Mouse (Mus musculus) frontal cortex, postnatal 10 days (tissue): ENCODE measurements around the gene Rgs17.
"Not testable (repeated sequence)": the region's sequence is repeated elsewhere in the genome, so short reads cannot be mapped to it uniquely, and the experiment has no call there.

Source experiments
- DNase-seq, 2 experiments: peaks; one replicate each; pipeline ENCODE4 v3.0.0; 2022; ENCODE audit warnings: low spot score in 2 of 2, mixed read lengths in 1 of 2

The Rgs17 gene

DNA sequence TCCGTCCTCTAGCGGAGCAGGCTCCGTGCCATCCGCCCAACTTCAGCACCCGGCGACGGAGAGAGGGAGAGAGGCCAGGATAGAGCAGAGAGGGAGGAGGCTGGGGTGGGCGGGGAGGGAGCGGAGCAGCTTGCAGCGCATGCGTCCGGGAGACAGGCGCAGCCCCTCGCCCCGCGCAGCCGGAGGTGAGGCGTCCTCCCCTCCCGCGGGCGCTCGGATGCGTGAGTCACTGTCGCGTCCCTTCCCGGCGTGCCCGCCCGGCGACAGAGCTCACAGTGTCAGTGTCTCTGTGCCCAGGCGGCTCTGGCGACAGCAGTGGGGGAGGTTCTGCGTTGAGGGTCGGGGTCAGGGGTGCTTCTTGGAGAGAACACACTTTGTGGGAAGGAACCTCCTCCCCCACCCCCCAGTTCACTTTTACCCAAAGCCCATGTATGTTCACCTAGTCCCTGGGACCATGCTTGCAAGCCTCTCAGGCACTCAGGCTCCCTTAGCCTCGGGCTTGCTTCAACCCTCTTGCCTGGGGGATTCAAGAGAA lies at the start of gene Rgs17:
Gene Rgs17, minus strand, starts transcription at position 107 of the 535 bp plus-strand sequence.
- peak; percentile 63 to 74 for DNase-seq

DNA sequence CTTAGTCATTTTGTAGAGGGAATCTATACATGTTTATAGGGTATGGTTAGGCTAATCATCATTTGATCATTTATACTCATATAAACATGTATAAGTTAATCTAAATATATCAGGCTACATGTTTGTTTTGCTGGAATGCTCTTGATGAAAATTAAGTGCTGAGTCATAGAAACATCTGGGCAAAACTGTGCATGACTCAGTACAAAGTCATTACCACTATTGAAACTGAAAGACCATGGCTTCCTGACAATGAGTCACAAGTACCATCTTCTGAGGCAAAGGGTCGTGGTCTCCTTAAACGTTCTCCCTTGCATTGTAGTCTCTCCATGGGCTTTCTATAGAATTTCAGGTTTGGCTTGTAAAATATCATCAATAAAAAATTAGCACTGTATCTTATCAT lies 45.5 kb upstream of the Rgs17 start:
- DNase-seq = no peak

DNA sequence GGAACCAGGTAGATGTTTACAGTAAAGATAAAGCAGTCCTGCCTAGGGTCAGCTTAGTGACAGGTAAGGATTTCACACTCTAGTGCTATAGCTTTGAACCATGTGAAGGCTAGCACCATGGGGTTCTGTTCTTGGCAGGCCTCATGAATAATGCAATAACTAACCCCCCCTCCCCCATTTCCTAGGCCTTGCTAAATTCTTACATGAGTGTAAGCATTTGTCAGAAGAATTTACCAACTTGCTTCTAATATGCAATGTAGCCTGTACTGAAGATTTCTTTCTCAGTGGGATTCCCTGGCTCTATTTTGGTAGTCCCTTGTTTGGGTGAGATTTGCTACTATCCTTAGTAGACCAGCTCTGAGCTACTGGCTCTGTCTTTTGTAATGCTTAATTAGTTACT lies 31.6 kb upstream of the Rgs17 start:
- not testable (repeated sequence) for DNase-seq

DNA sequence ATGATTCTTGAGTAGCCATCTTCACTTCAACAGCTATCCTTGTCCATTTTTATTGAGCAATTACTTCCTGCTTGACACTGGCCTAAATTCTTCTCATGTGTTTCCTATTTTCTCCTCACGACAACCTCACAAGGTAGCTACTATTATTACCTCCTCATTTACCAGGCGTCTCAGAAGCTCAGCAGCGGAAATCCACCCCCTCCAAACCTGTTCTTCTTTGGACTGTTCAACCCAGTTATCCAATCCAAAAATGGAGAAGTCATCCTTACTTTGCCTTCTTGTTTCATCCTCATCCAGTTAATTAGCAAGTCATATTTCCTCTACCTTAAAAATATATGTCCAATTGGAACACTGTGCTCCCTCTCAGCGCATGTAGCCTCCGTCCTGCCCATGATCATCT lies 2.1 kb upstream of the Rgs17 start:
- DNase-seq = no peak

DNA sequence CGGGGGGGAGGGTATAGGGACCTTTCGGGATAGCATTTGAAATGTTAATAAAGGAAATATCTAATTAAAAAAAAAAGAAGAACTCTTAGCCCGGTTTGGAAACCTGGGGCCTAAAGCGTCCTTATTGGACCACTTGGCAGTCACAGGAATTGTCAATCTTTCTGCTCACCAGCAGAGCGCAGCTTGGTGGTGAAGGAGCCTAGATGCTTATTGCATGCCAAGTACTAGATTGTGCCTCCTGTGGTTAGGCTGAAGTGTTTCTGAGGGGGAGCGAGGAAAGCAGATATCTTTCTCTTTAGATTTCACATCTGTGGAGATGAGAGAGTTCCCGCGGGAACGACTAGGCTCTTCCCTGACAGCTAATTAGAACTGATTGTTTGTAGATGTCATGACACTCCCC lies 896 bp upstream of the Rgs17 start:
- peak; percentile 10 to 22 for DNase-seq

DNA sequence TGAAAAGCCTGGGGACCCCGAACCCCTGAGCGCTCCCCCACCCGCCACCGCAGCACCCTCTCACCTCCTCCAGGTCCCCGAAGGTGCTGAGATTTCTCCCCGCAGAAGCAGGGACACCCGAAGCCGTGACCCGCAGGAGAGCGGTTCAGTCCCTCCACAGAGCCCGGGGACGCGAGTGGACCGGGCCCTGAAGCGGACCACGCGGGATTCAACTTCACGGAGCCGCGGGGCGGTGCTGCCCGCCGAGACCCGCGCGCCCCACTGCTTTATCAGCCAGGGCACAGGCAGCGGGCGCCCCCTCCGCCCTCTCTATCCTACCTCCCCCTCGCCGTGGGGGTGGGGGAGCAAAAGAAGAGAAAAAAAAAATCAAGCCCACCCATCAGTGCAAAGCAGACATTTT lies 429 bp downstream of the Rgs17 start:
- peak in 1 of 2 experiments; percentile 22 for DNase-seq

DNA sequence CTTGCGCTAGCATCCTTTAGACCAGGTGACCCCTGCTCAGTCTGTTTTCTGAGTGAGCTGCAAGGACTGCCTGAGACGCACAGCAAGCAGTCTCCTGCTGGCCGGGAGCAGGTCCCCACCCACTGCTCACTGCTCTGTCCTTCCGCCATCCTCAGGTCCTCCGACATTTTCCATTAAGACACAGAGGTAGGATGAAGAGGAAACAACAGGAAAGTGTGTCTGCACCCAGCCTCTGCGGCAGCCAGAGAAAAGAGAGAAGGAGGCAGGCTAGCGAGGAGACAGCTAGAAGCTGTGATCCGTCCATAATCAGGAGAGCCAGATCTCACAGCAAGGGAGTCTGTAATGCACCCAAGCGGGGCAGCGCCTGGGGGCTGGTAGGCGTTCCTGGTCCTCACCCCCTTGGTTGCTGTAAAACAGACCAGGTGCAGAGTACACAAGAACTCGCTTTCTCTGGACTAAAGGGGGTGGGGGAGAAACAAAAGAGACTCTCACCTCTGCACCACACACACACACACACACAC lies 1.1 kb downstream of the Rgs17 start:
- DNase-seq = peak; percentile 13 to 15

DNA sequence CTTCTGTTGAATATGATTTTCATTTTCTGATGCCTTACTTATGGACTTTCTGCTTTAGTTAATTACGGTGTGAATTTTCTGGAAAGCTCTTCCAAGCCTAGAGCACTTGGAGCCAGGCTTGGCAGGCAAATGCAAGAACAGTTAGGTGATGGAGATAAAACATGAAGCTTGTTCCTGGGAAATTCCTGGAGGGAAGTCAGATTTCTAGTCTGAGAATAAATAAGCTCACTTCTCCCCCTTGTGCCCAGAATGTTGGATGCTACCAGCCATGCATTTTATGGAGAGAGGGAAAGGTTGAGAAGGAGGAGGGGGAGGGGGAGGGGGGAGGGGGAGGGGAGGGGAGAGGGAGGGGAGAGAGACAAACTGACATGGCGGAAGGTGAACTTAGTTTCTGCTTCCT lies 17.8 kb downstream of the Rgs17 start:
- no peak for DNase-seq

DNA sequence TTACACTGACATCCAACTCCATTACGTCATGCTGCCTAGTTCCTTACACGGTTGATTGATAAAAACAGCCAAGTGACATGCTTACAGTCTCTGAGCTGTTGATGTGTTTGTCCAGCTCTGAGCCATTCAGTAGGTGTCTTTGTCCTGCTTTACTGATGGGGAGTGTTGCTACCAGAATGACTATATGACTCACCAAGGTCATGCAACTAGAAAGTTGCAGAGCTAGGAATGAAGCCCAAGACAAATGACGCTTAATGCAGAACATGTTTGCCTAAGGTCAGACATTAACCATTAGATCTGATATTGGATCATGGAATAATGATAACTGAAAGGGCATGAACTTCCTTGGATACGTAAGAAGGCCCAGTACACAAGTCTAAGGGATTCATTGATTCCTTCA lies 20.4 kb downstream of the Rgs17 start:
- no peak for DNase-seq

DNA sequence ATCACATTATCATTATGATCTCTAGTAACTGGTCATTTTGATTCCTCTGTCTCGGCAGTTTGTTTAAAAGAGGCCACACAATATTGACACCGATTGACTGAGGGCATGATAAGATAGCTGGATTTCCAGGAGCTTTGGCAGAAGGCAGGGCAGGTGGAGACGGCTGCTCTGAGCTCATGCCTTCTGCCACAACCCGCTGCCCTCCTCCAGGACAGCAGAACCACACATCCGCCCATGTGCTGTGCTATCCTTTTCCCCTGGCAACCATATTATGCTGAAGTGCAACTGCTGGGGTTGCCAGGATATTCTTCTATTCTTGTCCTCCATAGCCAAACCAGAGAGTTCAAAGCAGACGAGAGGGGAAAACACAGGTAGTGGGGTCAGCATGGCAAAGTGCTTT lies 21.5 kb downstream of the Rgs17 start:
- no peak for DNase-seq

DNA sequence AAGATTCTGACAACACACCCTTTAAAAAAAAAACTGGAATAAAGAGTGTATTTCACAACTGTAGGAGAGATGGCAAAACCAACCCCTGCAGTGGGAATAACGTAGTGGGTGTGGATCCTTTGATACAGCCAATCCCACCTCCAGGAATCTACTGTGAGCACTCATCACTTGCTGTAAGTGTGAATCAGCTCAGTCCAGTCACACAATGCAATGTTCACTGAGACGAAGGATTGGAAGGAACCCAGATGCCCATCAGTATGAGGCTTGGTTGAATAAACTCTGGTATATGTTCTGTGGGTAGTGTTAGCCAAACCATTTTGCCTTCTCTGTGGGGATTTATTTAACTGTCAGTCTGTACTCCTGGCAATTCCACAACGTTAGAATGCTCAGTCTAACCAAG lies 45.1 kb downstream of the Rgs17 start:
- DNase-seq = no peak

DNA sequence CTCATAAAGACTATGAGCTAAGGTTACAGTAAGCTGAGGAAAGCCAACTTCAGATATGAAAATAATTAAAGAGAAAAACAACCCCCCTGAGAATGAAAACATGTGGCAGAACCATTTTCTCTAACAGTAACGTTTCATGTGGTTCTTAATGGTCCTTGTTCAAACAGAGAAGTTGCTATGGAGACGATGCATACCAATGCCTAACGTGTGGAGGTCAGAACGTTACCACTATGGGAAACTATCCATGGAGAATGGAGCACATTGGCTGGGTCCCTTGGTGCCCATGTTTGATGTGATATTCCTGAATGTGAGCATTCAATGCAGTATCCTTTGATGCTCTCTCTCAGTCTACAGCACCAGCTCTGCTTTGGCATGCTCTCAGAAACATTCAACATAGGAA lies 51.1 kb downstream of the Rgs17 start:
- DNase-seq = no peak

DNA sequence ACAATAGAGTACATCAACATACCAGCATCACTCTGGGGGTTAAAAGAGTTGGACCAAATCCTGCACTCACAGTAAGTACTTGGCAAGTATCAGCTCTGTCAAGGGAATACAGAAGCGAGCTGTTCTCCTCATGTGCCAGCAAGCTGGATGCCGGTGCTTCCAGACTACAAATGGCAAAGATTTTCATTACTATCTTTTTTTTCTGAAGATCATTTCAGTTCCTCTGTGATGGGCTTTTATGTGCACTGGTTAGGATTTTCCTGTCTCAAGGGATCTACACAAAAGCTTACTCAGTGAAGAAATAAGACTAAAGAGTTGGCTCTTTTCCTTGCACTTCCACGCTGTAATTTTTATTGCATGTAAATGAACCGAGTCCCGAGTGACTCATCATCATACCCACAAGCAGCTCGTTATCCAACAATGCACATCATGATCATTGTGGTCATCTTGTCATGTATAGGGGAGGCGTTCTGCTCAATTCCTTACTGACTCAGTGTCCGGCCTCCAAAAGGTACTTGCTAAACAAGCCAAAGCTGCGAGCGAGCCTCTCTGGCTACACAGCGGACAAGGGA lies 54.1 kb downstream of the Rgs17 start:
- peak in 1 of 2 experiments; percentile 12 for DNase-seq

DNA sequence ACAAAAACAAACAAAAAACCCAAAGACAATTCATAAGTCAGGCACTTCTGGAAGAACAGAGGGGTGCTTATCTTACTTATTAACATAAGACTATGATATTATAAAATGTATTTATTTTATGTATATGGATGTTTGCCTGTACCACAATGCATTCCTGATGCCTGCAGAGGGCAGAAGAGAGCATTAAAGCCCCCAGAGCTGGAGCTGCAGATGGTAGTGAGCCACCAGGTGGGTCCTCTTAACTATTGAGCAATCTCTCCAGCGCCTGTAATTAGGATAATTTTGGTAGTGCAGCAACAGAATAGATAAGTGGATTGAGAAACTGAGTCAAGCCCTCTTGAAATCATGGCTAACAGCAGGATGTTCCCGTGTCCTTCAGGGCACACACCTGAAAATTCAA lies 56.2 kb downstream of the Rgs17 start:
- no peak for DNase-seq

DNA sequence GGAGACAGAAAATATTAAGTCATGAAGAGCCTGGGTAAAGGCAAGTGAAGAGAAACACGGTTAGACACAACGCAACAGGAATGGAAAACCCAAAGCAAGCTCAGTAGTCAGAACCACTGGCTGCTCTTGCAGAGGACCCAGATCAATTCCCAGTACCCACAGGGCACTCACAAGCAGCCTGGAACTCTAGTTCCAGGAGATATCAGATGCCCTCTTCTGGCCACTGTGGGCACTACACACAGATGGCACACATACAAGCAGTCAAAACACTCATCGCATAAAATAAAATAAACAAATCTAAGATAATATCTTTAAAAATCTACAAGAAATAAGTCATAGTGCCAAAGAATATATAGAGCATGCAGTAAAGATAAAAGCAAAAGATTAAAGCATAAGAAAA lies 59.5 kb downstream of the Rgs17 start:
- no peak for DNase-seq

DNA sequence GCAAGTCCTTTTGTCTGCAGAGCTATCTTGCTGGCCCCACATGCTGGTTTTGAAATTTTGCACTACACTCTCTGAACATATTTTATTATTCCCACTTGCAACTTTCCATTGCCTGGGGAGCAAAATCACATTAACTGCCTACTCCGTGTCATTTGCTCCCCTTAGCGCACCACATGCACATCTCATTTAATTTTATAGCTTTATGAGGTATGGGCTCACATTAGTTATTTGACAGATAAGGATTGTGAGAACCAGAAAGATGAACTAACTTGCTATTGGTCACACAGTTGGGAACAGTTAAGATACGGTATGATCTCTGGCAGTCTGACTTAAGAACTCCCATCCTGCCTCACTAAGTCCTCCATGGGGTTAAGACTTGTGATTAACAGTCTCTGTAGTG lies 61.4 kb downstream of the Rgs17 start:
- no peak for DNase-seq

DNA sequence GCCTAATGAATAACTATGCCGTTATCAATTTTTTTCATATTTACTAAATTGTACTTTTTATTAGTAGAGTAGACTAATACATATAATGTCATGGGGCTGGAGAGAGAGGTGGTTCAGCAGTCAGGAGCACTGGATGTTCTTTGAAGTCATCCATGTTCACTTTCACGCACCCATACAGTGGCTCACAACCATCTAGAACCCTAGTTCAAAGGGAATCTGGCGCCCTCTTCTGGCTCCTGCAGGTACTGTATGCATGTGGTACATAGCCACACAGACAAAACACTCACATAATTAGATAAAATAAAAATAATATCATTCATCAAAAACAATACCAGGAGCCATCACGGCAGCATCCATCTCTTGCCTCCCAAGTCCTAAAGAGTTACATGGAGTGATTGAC lies 62.5 kb downstream of the Rgs17 start:
- DNase-seq = no peak

DNA sequence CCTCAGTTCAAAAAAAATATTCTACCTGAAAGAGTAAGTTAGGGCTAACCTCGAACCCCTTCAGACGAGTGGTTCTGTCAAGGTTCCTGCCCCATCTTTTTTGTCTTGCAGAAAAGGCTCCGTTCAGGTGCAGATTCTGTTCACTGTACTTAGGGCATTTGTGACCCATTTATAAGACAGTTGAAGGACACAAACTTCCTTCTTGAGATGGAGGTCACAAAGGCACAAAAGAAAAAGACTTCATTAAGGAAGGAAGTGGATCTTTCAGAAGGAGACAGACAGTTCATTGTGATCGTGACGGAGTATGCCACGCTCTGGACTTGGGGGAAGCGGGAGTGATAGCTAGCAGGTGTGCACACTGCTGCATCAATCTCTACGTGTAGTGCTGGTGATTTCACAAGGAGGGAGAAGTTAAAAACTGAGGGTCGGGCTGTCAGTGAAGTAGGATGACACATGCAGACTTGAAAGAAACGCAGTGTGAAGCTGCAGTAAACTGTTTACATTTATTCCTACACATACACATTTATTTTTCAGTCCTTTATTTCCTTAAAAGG lies 64.1 kb downstream of the Rgs17 start:
- no peak for DNase-seq

DNA sequence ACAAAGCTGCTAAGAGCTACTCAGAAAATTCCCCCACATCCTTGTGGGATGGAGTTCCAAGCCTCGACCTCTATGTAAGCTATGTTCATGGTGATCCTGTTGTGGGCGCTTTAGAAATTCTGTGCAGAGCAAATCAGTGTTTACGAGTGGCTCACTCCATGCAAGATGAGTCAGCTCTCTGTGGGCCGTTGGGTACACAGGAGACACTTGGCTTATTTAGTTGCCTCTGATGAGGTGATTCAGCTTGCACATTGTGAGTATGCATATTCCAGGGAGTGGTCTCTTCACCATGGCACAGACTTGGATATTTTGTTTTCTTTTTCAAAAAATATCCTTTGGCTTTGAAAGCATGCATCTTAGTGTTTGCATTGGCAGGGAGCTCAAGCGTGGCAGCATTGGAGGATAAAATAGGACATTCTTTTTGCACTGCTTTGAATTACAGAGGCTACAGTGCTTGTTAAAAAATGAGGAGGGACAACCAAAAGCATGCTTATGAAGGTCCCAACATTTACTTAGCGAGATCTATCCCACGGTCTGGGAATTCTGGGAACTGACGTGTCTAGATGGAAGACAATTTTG lies 68.8 kb downstream of the Rgs17 start:
- no peak for DNase-seq

DNA sequence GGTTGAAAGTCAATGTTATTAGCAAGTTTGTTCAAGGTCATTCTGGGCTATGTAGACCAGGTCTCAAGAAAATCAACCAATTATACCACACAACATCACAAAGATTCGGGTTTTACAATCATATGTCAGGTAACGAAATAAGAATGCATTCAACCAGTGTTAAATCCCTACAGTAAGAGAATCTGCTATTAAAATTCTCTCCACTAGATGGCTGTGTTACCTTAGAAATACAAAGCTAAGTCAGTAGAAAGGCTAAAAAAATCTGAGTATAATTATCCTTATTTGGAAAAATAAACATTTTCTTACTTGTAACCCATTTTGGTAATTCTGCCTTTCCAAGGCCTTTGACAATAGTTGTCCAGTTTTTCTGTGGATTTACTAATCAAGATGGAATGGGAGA lies 75.3 kb downstream of the Rgs17 start:
- no peak for DNase-seq

DNA sequence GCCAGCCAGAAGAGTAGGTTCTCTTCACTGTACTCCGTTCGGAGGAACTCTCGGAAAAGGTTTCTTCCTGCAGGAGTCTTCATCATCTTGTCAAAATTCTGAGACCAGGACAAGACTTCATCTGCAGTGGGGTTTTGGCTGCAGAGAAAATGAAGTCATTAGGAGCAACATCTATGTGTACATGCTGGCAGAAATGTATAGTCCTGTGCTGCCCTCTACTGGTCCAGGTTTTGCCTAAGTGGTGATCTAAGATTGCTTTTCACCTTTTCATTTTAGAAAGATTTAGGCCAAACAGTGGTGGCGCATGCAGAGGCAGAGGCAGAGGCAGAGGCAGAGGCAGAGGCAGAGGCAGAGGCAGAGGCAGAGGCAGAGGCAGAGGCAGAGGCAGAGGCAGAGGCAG lies 80.8 kb downstream of the Rgs17 start:
- DNase-seq = no peak

DNA sequence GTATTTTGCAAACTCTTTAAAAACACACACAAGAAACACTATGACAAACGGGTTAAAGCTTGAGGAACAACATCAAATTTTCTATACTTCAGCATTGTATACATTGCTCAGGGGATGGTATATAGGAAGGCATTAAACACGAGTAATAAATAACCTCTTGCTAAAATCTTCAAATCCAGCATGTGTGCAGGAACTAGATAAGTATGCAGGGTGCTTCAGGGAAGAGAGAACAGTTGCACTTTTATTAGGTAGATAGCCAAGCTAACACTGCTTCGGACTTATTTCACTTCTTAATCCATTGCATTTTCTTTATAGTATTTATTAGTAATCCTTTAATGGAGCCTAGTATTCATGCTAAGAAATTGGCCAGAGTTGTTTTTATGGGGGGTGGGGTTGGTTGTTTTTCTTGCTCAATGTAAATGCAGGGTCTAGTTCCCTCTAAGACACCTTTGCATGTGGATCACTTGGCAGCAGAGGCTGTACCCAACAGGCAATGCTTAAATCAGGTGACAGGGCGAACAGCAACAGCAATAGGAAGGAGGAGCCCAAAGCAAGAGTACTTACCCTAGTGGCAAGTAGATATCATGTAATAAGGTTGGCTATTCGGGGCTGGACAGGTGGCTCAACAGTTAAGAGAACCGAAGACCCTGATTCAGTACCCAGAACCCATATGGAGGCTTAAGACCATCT lies 95.7 kb downstream of the Rgs17 start:
- no peak for DNase-seq

DNA sequence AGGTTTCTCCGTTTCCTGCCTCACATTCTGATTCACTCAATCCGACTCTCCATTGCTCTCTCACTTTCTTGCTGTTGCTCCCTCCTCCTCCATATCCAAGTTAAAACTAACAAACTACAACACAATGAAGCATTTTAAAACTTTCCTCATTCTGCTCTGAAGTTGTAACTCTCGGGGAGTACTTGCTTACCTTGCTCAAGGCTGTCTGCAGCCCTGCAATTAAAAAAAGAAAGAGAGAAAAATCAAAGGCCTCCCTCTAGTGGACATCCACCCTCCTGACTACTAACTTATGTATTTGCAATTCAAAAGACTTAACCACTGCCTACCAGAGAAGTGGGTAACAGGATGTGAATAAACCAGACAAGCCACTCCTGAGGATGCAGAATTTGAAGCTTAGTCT lies 97.4 kb downstream of the Rgs17 start:
- DNase-seq = no peak
